Mouse (Mus musculus): ENCODE measurements around the gene Cerkl.
A peak's percentile ranks its signal among the peaks of the same experiment; 100 is the strongest.

Cerkl gene

GRCm38 (mm10) chr2:79456575-79457349 lies at the start of gene Cerkl, which contains the start of gene Neurod1:
TSS of gene Cerkl (minus strand) at chr2:79456785.
TSS of gene Neurod1 (minus strand) at chr2:79456751.
- DNase-seq (ENCODE audit: low spot score): peak; percentile 91

GRCm38 (mm10) chr2:79498990-79499755 lies 42.6 kb upstream of the Cerkl start:
- DNase-seq (ENCODE audit: low spot score): peak; percentile 89

GRCm38 (mm10) chr2:79485127-79485526 lies 28.5 kb upstream of the Cerkl start:
- DNase-seq (ENCODE audit: low spot score): no peak

- DNase-seq (ENCODE audit: low spot score): no peak
Observed at GRCm38 (mm10) chr2:79482511-79482910, 25.9 kb upstream of the Cerkl start.

- no peak for DNase-seq (ENCODE audit: low spot score)
Observed at GRCm38 (mm10) chr2:79462411-79462810, 5.8 kb upstream of the Cerkl start.

GRCm38 (mm10) chr2:79461861-79462260 lies 5.3 kb upstream of the Cerkl start:
- DNase-seq (ENCODE audit: low spot score): no peak

- DNase-seq (ENCODE audit: low spot score): peak; percentile 74
Observed at GRCm38 (mm10) chr2:79460586-79460985, 4.0 kb upstream of the Cerkl start.

- peak; percentile 15 for DNase-seq (ENCODE audit: low spot score)
Observed at GRCm38 (mm10) chr2:79460107-79460506, 3.5 kb upstream of the Cerkl start.

- DNase-seq (ENCODE audit: low spot score): peak; percentile 76
Observed at GRCm38 (mm10) chr2:79459061-79460045, 2.8 kb upstream of the Cerkl start.

- peak; percentile 25 for DNase-seq (ENCODE audit: low spot score)
Observed at GRCm38 (mm10) chr2:79457932-79458331, 1.3 kb upstream of the Cerkl start.

- no peak for DNase-seq (ENCODE audit: low spot score)
Observed at GRCm38 (mm10) chr2:79457434-79457833, 849 bp upstream of the Cerkl start.

- peak; percentile 36 for DNase-seq (ENCODE audit: low spot score)
Observed at GRCm38 (mm10) chr2:79455646-79456045, 939 bp downstream of the Cerkl start.

GRCm38 (mm10) chr2:79454786-79455446 lies 1.7 kb downstream of the Cerkl start:
- DNase-seq (ENCODE audit: low spot score): peak; percentile 12

GRCm38 (mm10) chr2:79453901-79454781 lies 2.4 kb downstream of the Cerkl start:
- peak; percentile 88 for DNase-seq (ENCODE audit: low spot score)

GRCm38 (mm10) chr2:79451438-79451837 lies 5.1 kb downstream of the Cerkl start:
- DNase-seq (ENCODE audit: low spot score): no peak

- DNase-seq (ENCODE audit: low spot score): no peak
Observed at GRCm38 (mm10) chr2:79450684-79451394, 5.7 kb downstream of the Cerkl start.

- DNase-seq (ENCODE audit: low spot score): no peak
Observed at GRCm38 (mm10) chr2:79449371-79449770, 7.2 kb downstream of the Cerkl start.

GRCm38 (mm10) chr2:79447198-79447597 lies 9.4 kb downstream of the Cerkl start:
- no peak for DNase-seq (ENCODE audit: low spot score)

GRCm38 (mm10) chr2:79443861-79444620 lies 12.5 kb downstream of the Cerkl start:
- DNase-seq (ENCODE audit: low spot score): no peak
